Mouse (Mus musculus) forebrain, embryonic 13.5 days (tissue): Measurements from ENCODE around the gene Mmp2. TPM values are rescaled to one million over a fixed set of nuclear protein-coding genes. Genes with fewer than 3 reads are reported as not detected.

Source experiments
- polyA plus RNA-seq: library from polyadenylated mRNA; unstranded; fragments of >200 nt; fragmentation: Nextera tagmentation; extraction: Ambion mirVana; gene quantifications from 2 replicates; pipeline ENCODE4 v1.2.1, GENCODE M21; 2015

Mmp2 gene
- polyA plus RNA-seq, 1 experiment from 2014 or later: 9.5 TPM

Other genes with a start within 250 kb of the Mmp2 start
- gene Irx6, start 153.0 kb upstream of the Mmp2 start, polyA plus RNA-seq: 0.27 and 0.69 TPM in 2 replicates
- 4.1 and 4.6 TPM in 2 replicates for gene Lpcat2, start 28.0 kb downstream of the Mmp2 start, polyA plus RNA-seq
- gene Capns2, start 74.1 kb downstream of the Mmp2 start, polyA plus RNA-seq: not detected in 2 replicates
- gene Slc6a2, start 132.8 kb downstream of the Mmp2 start, polyA plus RNA-seq: not detected in 2 replicates
- not detected in 2 replicates for gene Ces1a, start 220.9 kb downstream of the Mmp2 start, polyA plus RNA-seq